Mouse (Mus musculus): Measurements from ENCODE around the gene Shisa4.

- TF ChIP-seq MAFK (IDR thresholded peaks at IDR 0.05; ENCODE audit: insufficient read depth, low read depth, low read length) (no peak), ZNF384 (IDR thresholded peaks at IDR 0.05; ENCODE audit: low read depth, low read length) (no peak), CHD2 (IDR thresholded peaks at IDR 0.05; ENCODE audit: low read depth, low read length) (no peak), HCFC1 (IDR thresholded peaks at IDR 0.05; ENCODE audit: borderline replicate concordance, insufficient read depth, low read length) (no peak)
Observed at GRCm38 (mm10) chr1:135379048-135379447, 4.0 kb upstream of the Shisa4 start.

Data from ES-E14 (cell line).